Mouse (Mus musculus) intestine, embryonic 15.5 days (tissue): ENCODE data around the gene Spock1. TPM values are rescaled to one million over a fixed set of nuclear protein-coding genes. Genes with fewer than 3 reads are reported as not detected.

Source experiments
- ATAC-seq: fragments of 200-750 bp; cut with Nextera tagmentation; 2 replicates; pipeline ENCODE4 v1.8.0; 2017; ENCODE audit warnings: moderate TSS enrichment, moderate library complexity
- H3K27ac ChIP-seq: fragments of 300-500 bp; sonication (generic); 2 replicates; pipeline ENCODE4 v1.5.1; 2015; ENCODE audit warnings: mild to moderate bottlenecking, inconsistent platforms
- H3K27me3 ChIP-seq: fragments of 300-500 bp; sonication (generic); replicated peaks from 2 replicates; pipeline ENCODE4 v1.6.1; 2015; ENCODE audit warnings: inconsistent platforms
- H3K36me3 ChIP-seq: fragments of 300-500 bp; sonication (generic); 2 replicates; pipeline ENCODE4 v1.6.1; 2015; ENCODE audit warnings: inconsistent platforms
- H3K4me1 ChIP-seq: fragments of 300-500 bp; sonication (generic); replicated peaks from 2 replicates; pipeline ENCODE4 v1.6.1; 2015; ENCODE audit warnings: inconsistent platforms
- H3K4me2 ChIP-seq: fragments of 300-500 bp; sonication (generic); replicated peaks from 2 replicates; pipeline ENCODE4 v1.6.1; 2015; ENCODE audit warnings: mild to moderate bottlenecking, inconsistent platforms
- H3K4me3 ChIP-seq: fragments of 300-500 bp; sonication (generic); replicated peaks from 2 replicates; pipeline ENCODE4 v1.5.1; 2015; ENCODE audit warnings: inconsistent platforms
- H3K9ac ChIP-seq: fragments of 300-500 bp; sonication (generic); 2 replicates; pipeline ENCODE4 v1.6.1; 2015; ENCODE audit warnings: inconsistent platforms
- H3K9me3 ChIP-seq: fragments of 300-500 bp; sonication (generic); 2 replicates; pipeline ENCODE4 v1.6.1; 2016; ENCODE audit warnings: inconsistent platforms
- WGBS: fragments of 180-500 bp; shearing (Covaris S2); methylation state at CpG from one replicate; pipeline ENCODE4 v1.1.7; 2015; 5-methylcytosine and 5-hydroxymethylcytosine counted together
- polyA plus RNA-seq: library from polyadenylated mRNA; unstranded; fragments of >200 nt; fragmentation: Nextera tagmentation; extraction: Ambion mirVana; gene quantifications from 2 replicates; pipeline ENCODE4 v1.2.1, GENCODE M21; 2015

Spock1 gene
- polyA plus RNA-seq, 1 experiment from 2014 or later, result 3.5 TPM

DNA sequence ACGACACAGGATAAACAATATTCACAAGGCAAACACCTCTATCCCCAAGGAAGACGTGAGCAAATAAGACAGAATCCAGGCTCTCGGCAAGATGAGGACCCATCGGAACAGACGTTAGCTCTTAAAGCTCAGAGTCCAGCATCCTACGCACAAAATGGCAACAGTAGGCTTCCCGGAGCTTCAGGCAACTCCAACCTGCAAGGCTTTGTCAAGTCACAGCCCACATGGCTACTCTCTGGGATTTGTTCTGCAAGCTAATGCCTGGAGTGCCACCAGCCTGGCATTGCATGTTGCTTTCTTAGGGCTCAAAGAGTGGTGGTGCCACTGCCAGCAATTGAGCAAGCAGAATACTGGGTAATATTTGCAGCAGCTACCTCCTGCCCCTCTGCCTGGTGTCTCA lies 373.8 kb downstream of the Spock1 start:
- Histone ChIP-seq H3K9ac (no peak overlapping the region), H3K9me3 (no peaks in the 10 kb centered on the region), H3K4me1 (no peaks in the 10 kb centered on the region), H3K36me3 (no peaks in the 10 kb centered on the region), H3K27ac (no peak overlapping the region), H3K4me3 (no peak overlapping the region), H3K4me2 (no peak overlapping the region), H3K27me3 (no peaks in the 10 kb centered on the region)
- no peak for ATAC-seq
- 71% methylated on average over 7 of the region's 7 CpGs for WGBS

DNA sequence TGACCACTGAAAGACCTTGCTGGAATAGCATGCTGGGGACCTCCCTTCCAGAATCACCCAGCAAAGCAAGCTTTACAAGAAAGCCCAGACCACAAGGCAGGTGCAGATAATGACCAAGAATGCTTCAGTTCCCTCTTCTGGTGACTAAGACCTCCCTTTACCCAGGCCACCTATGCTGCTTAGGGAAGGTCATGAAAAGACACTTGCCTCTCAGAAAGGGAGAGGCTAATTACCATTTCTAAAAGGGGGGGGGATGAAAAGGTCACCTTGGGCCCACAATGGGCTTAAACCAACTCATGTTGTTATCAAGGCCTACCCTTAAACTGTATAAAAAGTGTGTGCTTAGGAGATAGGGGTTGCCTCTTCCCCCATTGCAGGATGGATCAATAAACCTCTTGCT lies 382.2 kb downstream of the Spock1 start:
- Histone ChIP-seq H3K4me1 (no peaks in the 10 kb centered on the region), H3K9ac (no peak overlapping the region), H3K27ac (no peak overlapping the region), H3K4me2 (no peak overlapping the region), H3K4me3 (no peak overlapping the region), H3K9me3 (no peaks in the 10 kb centered on the region), H3K27me3 (no peaks in the 10 kb centered on the region), H3K36me3 (no peaks in the 10 kb centered on the region)
- ATAC-seq, result no peak

DNA sequence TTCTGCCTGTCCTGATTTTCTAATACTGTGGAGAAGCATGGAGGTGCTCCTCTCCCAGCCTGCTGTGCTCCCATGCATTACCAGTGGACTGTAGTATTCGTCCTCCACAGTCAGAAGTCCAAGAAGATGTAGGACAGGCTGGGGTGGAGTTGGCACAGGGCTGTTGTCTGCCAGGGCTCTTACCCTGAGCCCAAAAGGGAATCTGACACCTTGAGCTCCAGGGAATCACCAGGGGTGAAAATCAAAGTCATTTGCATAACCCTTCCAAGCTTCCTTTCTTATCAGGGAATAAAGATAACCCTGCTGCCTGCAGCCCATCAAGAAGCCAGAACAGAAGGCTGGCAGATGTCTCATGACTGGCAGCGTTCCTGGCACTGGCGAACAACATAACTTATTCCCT lies 383.6 kb downstream of the Spock1 start:
- Histone ChIP-seq H3K27me3 (no peaks in the 10 kb centered on the region), H3K9me3 (no peaks in the 10 kb centered on the region), H3K4me3 (no peak overlapping the region), H3K27ac (no peak overlapping the region), H3K36me3 (no peaks in the 10 kb centered on the region), H3K4me1 (no peaks in the 10 kb centered on the region), H3K4me2 (no peak overlapping the region), H3K9ac (no peak overlapping the region)
- no peak for ATAC-seq
- WGBS, result 68% methylated on average over 3 of the region's 3 CpGs

GRCm38 (mm10) chr13:57523366-57523765 lies 384.8 kb downstream of the Spock1 start:
- H3K36me3 ChIP-seq, result no peaks in the 10 kb centered on the region
- no peaks in the 10 kb centered on the region for H3K9me3 ChIP-seq
- no peaks in the 10 kb centered on the region for H3K27me3 ChIP-seq
- no peak overlapping the region for H3K4me3 ChIP-seq
- 82% methylated on average over 5 of the region's 5 CpGs for WGBS
- H3K27ac ChIP-seq, result no peak overlapping the region
- ATAC-seq, result no peak
- no peak overlapping the region for H3K9ac ChIP-seq
- no peaks in the 10 kb centered on the region for H3K4me1 ChIP-seq
- no peak overlapping the region for H3K4me2 ChIP-seq

- Histone ChIP-seq H3K27ac (no peak overlapping the region), H3K4me3 (no peak overlapping the region), H3K27me3 (no peaks in the 10 kb centered on the region), H3K9me3 (no peaks in the 10 kb centered on the region), H3K9ac (no peak overlapping the region), H3K4me2 (no peak overlapping the region), H3K4me1 (no peaks in the 10 kb centered on the region), H3K36me3 (no peaks in the 10 kb centered on the region)
- no peak for ATAC-seq
- 69% methylated on average over 4 of the region's 4 CpGs for WGBS
Measured at GRCm38 (mm10) chr13:57522319-57522718, 385.8 kb downstream of the Spock1 start.

GRCm38 (mm10) chr13:57521152-57521551 lies 387.0 kb downstream of the Spock1 start:
- H3K4me1 ChIP-seq, result no peaks in the 10 kb centered on the region
- no peak overlapping the region for H3K4me3 ChIP-seq
- H3K4me2 ChIP-seq, result no peak overlapping the region
- no peak for ATAC-seq
- no peak overlapping the region for H3K27ac ChIP-seq
- H3K9me3 ChIP-seq, result no peaks in the 10 kb centered on the region
- no peaks in the 10 kb centered on the region for H3K27me3 ChIP-seq
- 16% methylated on average over 3 of the region's 3 CpGs for WGBS
- no peak overlapping the region for H3K9ac ChIP-seq
- no peaks in the 10 kb centered on the region for H3K36me3 ChIP-seq

GRCm38 (mm10) chr13:57519790-57520189 lies 388.3 kb downstream of the Spock1 start:
- Histone ChIP-seq H3K9me3 (no peaks in the 10 kb centered on the region), H3K36me3 (no peaks in the 10 kb centered on the region), H3K9ac (no peak overlapping the region), H3K27me3 (no peaks in the 10 kb centered on the region), H3K27ac (no peak overlapping the region), H3K4me1 (no peaks in the 10 kb centered on the region), H3K4me3 (no peak overlapping the region), H3K4me2 (no peak overlapping the region)
- WGBS, result 70% methylated on average over 11 of the region's 11 CpGs
- ATAC-seq, result no peak

GRCm38 (mm10) chr13:57515737-57516136 lies 392.4 kb downstream of the Spock1 start:
- ATAC-seq, result no peak
- no peaks in the 10 kb centered on the region for H3K9me3 ChIP-seq
- no peak overlapping the region for H3K9ac ChIP-seq
- H3K27ac ChIP-seq, result no peak overlapping the region
- no peaks in the 10 kb centered on the region for H3K4me1 ChIP-seq
- H3K27me3 ChIP-seq, result no peaks in the 10 kb centered on the region
- H3K36me3 ChIP-seq, result no peaks in the 10 kb centered on the region
- H3K4me3 ChIP-seq, result no peak overlapping the region
- H3K4me2 ChIP-seq, result no peak overlapping the region
- 74% methylated on average over 11 of the region's 11 CpGs for WGBS

DNA sequence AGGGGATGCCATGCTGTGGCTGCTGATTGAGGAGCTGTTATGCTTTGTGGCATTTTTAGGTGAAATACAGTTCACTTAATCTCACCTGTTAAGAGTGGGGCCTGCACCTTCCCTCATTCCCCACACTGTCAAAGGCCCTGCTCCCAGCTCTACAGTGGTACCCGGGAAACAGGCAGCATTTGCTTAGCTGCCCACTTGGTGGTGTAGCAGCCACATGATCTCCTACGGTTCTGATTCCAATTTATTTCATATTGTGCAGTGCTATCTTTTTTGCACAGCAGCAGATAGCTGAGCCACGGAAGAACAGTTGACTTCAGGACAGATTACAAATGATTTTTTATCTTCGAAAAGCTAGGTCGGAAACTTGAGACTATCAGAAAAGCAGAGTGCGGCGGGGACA lies 406.6 kb downstream of the Spock1 start:
- no peak overlapping the region for H3K4me2 ChIP-seq
- H3K4me3 ChIP-seq, result no peak overlapping the region
- no peaks in the 10 kb centered on the region for H3K36me3 ChIP-seq
- no peaks in the 10 kb centered on the region for H3K27me3 ChIP-seq
- H3K27ac ChIP-seq, result no peak overlapping the region
- WGBS, result 80% methylated on average over 7 of the region's 7 CpGs
- no peak overlapping the region for H3K9ac ChIP-seq
- H3K4me1 ChIP-seq, result no peaks in the 10 kb centered on the region
- H3K9me3 ChIP-seq, result no peaks in the 10 kb centered on the region
- no peak for ATAC-seq

DNA sequence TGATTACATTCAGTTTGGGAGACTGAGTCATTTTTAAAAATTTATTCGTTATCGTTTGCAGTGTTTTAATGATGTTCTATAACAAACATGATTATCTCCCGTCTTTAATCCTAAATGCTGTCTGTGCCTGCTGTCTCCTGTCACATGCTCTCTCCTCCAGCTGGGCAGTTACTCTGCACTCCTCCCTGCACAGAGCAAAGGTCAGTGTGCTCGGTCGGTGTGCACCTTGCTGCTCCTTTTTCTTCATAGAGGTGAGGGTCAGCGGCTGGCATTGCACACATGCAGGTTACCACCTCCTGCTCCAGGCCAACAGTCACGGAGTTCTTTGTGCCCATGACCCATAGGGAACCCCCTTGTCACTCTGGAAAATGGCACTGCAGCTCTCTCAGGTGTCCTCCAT lies 411.4 kb downstream of the Spock1 start:
- no peaks in the 10 kb centered on the region for H3K9me3 ChIP-seq
- no peak for ATAC-seq
- WGBS, result 54% methylated on average over 7 of the region's 7 CpGs
- H3K4me2 ChIP-seq, result no peak overlapping the region
- H3K27ac ChIP-seq, result no peak overlapping the region
- H3K9ac ChIP-seq, result no peak overlapping the region
- no peaks in the 10 kb centered on the region for H3K4me1 ChIP-seq
- no peaks in the 10 kb centered on the region for H3K36me3 ChIP-seq
- no peak overlapping the region for H3K4me3 ChIP-seq
- H3K27me3 ChIP-seq, result no peaks in the 10 kb centered on the region

- H3K9ac ChIP-seq, result no peak overlapping the region
- H3K36me3 ChIP-seq, result no peaks in the 10 kb centered on the region
- 61% methylated on average over 1 of the region's 1 CpGs for WGBS
- H3K9me3 ChIP-seq, result no peaks in the 10 kb centered on the region
- no peaks in the 10 kb centered on the region for H3K4me1 ChIP-seq
- H3K4me3 ChIP-seq, result no peak overlapping the region
- H3K27me3 ChIP-seq, result no peaks in the 10 kb centered on the region
- ATAC-seq, result no peak
- H3K4me2 ChIP-seq, result no peak overlapping the region
- H3K27ac ChIP-seq, result no peak overlapping the region
Measured at GRCm38 (mm10) chr13:57494838-57495237, 413.3 kb downstream of the Spock1 start.

DNA sequence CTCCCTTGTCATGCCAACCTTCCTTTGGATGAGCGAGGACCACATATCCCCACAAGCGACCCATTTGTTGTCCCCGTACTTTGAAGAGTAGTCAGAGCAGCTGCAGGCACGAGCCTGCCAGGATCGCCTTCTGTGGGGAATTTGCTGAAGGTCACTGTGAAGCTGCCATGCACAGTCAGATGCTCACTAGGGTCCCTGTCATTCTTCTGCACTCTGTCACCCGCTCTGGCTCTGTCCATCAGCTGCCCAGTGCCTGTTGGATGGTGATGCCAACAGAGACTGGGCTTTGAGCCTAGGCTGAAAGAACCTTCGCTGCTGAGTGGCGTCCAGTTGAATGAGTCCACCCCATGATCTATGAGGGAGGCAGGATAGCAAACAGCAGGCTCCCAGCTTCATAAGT lies 419.2 kb downstream of the Spock1 start:
- Histone ChIP-seq H3K9me3 (no peaks in the 10 kb centered on the region), H3K27ac (no peak overlapping the region), H3K9ac (no peak overlapping the region), H3K4me1 (no peaks in the 10 kb centered on the region), H3K4me2 (no peak overlapping the region), H3K27me3 (no peaks in the 10 kb centered on the region), H3K36me3 (no peaks in the 10 kb centered on the region), H3K4me3 (no peak overlapping the region)
- ATAC-seq, result no peak
- WGBS, result 89% methylated on average over 8 of the region's 8 CpGs

DNA sequence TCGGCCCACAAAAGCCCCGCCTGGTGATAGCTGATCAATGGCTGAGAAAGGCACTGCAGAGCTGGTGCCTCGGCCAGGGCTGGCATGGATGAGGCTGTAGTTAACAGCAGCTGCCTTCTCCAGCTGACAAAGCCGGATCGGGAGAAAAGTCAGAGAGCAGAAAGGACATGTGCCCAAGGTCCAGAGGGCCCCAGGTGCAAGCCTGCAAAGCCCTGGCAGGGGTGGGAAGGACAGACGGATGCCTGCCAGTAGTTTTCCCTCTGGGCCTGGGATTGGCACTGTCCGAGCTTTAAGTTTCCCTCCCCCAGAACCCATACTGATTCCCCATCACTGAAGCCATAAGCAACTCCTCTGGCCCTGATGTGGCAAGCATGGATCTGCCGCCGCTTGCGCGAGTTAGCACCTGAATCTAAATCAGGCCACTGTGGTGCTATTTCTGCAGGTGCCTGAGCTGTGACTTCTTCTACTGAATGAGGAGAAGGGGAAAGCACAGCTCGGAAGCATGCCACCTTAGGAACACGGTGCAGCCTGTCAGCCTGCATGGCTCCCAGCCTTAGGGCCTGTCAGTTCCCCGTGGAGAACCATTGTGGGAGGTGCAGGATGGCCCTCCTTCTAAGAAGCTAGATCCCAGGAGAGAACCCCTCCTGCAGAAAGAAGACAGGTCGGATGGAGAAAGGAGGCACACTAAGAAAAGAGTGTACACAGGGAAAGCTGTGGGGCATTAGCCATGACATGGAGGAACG lies 423.5 kb downstream of the Spock1 start:
- no peaks in the 10 kb centered on the region for H3K9me3 ChIP-seq
- H3K4me2 ChIP-seq, result no peak overlapping the region
- no peaks in the 10 kb centered on the region for H3K4me1 ChIP-seq
- WGBS, result 90% methylated on average over 16 of the region's 16 CpGs
- H3K9ac ChIP-seq, result no peak overlapping the region
- no peak overlapping the region for H3K27ac ChIP-seq
- no peak for ATAC-seq
- H3K36me3 ChIP-seq, result no peaks in the 10 kb centered on the region
- no peak overlapping the region for H3K4me3 ChIP-seq
- no peaks in the 10 kb centered on the region for H3K27me3 ChIP-seq
